Mouse (Mus musculus) ovary, postnatal 36 days (tissue): ENCODE measurements around the gene Slc40a1.

Experiments
- DNase-seq: peaks from one replicate; pipeline ENCODE4 v3.0.0; 2022; ENCODE audit warnings: low spot score, mixed read lengths

The Slc40a1 gene

DNA sequence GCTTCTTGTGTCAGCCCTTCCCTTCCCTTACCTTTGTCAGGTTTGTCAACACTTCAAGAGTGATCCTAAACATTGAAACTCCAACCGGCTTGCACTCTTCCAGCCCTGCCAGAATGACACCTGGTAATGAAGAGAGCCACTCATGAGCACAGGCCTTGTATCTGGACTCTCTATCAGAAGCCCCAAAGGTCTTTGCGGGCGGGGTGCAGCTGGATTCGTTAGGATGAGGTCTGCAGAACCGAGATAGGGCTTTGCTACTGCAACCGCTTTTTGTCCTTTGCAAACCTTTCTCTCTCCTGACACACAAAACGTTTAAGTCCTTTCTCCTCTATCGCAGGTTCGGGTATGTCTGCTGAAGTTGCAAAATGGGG, at the start of gene Slc40a1:
Gene Slc40a1 (minus strand): TSS at position 131 of the 371 bp plus-strand sequence.
- DNase-seq = no peak

DNA sequence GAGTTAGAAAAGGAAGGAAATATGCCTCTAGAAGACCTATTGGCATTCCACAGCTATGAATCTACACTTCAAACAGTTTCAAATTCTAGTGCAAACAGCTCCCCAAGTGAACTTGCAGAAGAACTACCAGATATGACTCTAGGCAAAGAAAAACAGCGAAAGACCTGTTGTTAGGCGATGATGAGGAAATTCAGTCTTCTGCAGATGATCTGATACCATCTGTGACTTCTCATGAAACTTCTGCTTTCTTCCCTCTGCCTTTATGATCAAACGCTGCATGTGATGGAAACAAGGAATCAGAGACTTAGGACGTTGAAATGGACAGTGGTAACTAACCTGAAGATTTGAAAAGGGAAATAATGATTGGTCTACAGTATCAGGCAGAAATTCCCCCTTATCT, 45.0 kb upstream of the Slc40a1 start:
- DNase-seq = no peak

- DNase-seq = no peak
These were observed 22.7 kb upstream of the Slc40a1 start for GRCm38 (mm10) chr1:45948988-45949387.

GRCm38 (mm10) chr1:45947843-45948242, 21.5 kb upstream of the Slc40a1 start:
- DNase-seq = no peak

GRCm38 (mm10) chr1:45931127-45931526, 4.8 kb upstream of the Slc40a1 start:
- DNase-seq = no peak

- no peak for DNase-seq
These were observed 588 bp upstream of the Slc40a1 start for GRCm38 (mm10) chr1:45926911-45927310.

DNA sequence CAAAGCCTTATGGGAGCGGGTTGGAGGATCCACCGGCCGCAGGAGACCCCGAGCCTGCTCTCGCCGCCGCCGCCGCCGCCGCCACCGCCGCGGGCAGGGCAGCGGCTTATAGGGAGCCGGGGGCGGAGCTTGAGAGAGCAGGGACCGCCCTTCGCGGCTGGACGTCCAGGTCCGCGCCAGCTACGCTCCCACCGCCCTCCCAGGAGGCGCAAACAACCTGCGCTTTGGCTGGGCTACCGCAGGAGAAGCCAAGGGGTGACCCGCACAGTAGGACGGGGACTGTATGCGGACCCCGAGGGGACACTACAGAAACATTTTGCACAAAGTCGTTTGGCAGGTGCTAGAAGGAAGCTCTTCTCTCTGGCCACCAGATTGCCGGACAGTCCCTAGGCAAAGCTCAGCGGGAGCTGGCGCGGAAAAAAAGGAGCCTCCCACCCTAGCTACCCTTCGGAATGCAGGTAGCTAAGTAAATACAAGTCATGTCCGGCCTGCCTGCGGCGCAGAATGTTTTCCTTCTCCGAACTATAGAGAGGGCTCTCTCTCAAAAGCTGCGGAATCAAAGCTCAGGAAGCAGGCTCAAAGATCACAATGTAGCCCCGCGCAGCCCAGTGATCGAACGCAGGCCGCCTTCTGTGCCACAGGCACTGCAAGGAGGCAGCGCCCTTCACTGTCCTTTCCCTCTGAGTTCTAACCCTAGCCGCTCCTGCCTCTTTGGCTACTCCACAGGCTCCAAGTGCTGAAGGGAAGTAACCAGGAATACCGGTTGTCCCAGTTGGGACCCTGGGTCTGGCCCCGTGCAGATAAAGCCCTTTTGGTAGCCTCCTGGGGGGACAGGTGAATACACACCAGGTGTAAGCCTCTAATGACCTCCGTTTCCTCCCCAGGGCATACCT, 577 bp downstream of the Slc40a1 start:
- peak; percentile 87 for DNase-seq

DNA sequence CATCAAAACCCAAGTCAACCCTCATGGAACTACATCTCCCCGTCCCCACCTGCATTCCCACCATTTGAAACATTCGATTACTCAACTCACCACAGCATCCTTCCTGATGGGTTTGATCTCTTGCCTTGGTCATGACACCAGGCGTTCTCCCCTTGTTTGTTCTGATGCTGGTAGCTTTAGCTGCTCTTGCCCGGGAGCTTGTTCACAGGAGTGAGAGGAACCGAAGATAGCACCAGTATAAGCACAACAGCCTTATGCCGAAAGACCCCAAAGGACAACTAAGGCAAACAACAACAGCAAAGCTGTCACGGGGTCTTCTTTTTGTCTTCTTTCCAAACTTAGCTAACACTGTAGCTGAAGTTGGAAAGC, 1.2 kb downstream of the Slc40a1 start:
- no peak for DNase-seq

DNA sequence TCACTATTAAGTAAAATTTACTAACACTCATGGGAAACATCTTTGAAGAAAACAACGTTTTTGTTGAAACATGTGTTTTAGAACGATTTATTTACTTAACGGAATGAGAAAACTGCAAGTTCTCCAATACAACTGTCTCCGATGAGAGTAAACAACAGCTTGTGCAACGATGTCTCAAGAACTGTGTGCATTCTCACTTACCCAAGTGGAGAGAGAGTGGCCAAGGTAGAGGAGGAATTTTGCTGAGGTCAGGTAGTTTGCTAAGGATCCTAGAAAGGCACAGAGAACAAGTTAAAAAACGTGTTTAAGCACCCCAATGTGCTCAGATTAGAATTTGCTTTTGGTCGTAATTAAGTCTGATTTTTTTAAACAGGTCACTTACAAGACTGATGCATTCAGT, 1.8 kb downstream of the Slc40a1 start:
- no peak for DNase-seq

DNA sequence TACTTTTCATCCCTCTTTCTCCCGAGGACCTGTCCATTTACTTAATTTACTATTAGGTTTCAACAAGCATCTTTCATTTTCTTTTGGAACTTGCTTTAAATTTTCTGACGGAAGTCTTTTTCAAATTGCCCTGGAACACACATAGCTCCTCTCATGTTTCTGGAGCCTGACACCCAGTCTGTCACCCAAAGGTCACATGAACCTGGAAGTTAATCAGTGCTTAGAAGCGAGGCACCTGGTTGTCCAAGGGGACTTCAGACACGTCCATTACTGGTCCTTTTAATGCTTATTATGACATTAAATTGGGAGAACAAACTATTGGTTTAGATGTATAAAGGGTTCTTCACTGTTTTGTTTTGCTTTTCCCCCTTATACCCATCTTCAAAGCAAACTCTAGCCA, 3.0 kb downstream of the Slc40a1 start:
- no peak for DNase-seq

DNA sequence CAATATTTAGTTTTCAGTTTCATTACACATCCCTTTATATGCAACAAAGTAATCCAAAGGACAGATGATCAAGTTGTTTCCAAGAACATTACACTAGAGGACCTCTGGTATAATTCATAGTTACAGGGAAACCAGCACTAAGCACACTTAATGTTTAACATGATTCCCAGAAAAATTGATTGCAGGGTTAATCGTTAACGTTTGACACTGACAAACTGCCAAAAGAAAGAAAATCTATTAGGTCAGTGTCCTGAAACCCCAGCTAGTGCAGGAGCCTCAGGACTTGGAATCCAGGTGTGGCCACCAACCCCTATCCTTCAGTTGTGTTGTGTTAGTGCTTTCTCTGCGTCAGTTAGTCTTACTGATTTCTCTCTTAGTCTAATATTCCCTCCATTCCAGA, 5.6 kb downstream of the Slc40a1 start:
- no peak for DNase-seq

DNA sequence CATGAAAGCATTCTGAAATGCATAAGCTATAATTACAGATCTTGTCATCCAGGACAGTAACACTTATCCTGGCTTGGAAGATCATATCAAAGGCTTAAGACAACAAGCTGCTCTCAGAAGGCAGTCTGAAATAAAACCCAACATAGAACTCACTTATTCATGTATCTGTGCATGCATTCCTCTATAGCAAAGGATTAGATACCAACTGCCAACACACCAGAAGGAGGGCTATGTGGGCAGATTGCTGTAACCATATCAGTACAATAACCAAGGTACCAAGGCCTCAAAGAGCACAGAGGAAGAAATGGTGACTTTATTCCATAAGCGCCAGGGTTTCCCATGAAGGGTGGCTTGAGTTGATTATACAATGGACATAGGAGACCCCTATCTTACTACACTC, 6.6 kb downstream of the Slc40a1 start:
- no peak for DNase-seq

GRCm38 (mm10) chr1:45917136-45917803, 9.1 kb downstream of the Slc40a1 start:
- no peak for DNase-seq

DNA sequence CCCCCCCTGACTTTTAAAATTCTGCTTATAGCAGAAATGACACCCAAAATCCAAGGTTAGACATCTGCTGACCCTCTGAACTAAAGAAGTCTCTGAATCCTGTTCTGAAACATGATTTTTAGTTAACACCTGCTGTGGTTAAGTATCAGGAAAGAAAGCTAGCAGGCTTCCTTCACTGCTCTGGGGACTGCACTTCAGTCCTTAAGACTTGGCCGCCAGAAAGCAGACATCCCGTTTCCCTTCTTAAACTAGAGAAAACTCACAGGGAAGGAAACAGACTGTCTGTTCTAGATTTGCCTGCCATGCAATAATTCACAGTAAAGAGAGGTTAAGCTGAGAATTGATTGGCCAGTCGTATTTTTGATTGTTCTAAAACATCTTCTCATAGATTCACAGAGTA, 10.1 kb downstream of the Slc40a1 start:
- DNase-seq = no peak

DNA sequence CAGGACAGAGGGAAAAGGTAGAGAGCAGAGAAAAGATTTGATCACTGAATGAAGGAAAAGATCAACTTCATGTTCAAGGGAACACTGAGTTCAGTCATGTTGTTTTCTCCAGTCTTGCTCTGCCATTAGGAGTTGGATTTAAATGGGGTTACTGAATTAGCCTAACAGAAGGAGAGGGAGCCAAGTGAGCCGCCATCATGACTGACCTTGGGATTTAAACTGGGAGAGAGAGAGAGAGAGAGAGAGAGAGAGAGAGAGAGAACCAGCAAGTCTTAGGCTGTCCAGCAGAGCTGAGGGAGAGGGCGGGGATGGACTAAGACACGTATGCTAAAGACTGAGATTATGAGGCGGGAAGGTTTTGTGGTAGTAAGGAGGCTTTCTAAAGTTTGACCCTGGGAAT, 12.1 kb downstream of the Slc40a1 start:
- DNase-seq = no peak

DNA sequence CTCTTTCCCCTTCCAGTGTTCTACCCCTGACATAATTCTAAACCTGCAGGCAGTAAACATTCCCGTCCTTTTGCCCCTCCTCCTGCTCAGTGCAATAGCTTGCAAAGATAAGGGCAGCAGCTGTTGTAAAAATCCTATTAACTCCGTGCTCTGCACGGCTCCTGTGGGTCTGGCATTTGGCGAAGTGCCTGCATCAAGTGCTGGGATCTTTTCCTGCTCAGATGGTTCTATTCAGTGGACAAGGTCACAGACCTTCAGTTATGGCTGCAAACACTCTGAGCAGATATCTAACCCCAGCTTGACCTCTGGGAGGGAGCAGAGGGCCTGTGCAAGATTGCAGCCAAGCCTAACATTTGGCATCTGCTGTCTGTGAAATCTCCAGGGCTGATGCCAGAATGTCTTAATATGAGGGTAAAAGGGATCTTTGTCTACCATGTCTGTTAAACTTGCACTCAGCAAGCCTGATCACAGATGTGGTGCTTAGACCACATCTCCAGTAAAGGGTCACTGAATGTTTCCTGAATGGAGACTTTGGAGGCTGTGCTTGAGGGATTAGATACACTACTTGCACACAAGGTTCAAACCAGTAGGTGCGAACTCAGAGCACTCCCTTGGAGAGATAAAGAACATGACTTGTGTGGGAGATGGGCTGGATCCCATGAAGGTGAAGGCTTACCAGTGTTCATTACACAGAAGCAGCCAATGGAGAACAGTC, 21.1 kb downstream of the Slc40a1 start:
- DNase-seq = peak; percentile 50

DNA sequence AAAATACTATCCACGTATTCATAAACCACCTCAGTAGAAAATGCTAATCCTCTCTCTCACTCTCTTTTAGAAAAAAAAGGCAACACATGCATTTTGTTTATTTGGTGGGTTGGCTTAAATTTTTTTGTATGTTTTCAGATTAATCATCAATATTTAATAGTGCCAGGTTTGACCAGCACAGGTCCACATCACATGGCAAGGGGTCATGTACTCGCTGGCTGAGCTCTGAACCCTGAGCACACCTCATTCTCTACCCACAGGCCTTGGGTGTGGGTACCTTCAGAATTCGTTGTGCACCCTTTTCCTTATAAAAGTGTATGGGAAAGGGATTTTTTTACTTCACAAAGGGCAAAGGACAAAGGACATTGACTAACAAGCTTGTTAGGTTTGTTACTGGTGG, 22.2 kb downstream of the Slc40a1 start:
- no peak for DNase-seq

- DNase-seq = no peak
These were observed 28.3 kb downstream of the Slc40a1 start for GRCm38 (mm10) chr1:45898044-45898443.

- no peak for DNase-seq
These were observed 32.0 kb downstream of the Slc40a1 start for GRCm38 (mm10) chr1:45894168-45894912.

DNA sequence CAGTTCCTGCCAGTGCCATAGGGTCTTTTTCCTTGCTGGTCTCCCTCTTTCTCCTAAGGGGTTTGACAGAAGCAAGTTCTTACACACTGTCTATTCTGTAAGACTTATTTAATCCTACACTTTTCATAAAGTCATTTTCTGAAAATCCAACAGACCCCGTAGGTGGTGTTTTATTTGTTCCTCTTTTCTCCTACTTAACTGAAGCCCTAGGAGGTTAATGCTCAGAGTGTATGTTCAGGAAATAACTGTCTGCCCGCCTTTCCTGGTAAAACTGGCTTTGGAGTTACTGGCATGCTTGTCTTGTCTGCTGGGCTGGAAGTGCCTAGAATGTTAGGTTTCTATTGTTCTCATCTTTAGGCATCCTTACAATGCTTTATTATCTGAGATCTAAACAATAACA, 34.3 kb downstream of the Slc40a1 start:
- no peak for DNase-seq

DNA sequence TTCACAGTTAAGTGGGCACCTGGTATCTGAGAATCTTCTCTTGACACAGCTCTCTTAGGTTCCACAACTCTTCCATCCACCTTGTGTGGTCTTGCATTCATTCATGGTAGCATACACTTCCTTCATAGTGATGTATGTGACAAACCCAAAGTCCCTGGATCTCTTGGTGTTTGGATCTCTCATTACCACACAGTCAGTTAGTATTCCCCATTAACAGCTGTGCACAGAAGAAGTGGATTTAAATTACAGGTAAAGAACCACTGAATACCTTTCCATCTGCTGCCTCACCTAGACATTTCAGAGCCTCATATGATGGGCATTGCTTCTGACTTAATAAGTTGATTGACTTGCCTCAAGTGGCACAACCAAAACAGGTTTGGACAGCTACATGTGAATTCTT, 36.1 kb downstream of the Slc40a1 start, which contains the start of gene Gm5269:
Gene Gm5269 (minus strand): TSS at position 101 of the 400 bp plus-strand sequence.
- no peak for DNase-seq

DNA sequence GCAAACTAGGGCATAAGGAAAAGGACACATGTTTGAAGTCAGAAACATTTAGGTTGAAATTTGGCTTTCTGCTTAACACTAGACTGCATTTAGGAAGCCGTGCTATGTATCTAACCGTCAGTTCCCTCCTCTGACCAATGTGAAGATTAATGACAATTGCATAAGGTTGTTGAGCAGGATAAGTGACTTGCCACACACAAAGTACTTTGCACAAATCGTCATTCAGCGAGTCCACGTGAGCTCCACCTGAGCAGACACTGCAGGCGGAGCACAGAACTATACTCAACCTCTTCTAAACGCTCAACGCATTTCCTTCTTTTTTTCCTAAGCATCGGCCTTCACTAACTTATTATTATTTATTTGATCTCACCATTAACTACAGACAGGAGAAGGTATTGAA, 39.5 kb downstream of the Slc40a1 start:
- DNase-seq = no peak
